Mouse (Mus musculus) left cerebral cortex, postnatal 14 days (tissue): ENCODE data around the gene Ttyh3. TPM values are rescaled to one million over a fixed set of nuclear protein-coding genes. Genes with fewer than 3 reads are reported as not detected.

ENCODE experiments used
- DNase-seq, 2 experiments: peaks; one replicate each; pipeline ENCODE4 v3.0.0; 2021 to 2022; ENCODE audit warnings: low spot score in 2 of 2, mixed read lengths in 1 of 2
- intact Hi-C: fragments of 180-260 bp; cut with DNase I; formaldehyde crosslinking; loops from one replicate; pipeline ENCODE4 v1.15.1; 2025
- total RNA-seq, 2 experiments: library from RNA; stranded (reverse); gene quantifications; 2 replicates each; pipeline ENCODE4 v1.2.3; 2021

The Ttyh3 gene
- total RNA-seq, 2 experiments from 2014 or later: 342 to 349 TPM

GRCm38 (mm10) chr5:140659607-140660272 lies 10.9 kb upstream of the Ttyh3 start:
- peak; percentile 72 to 94 for DNase-seq
- intact Hi-C loops: no loop called here

GRCm38 (mm10) chr5:140654096-140654845 lies 5.4 kb upstream of the Ttyh3 start:
- no peak for DNase-seq
- intact Hi-C loops: no loop called here

GRCm38 (mm10) chr5:140652587-140652986 lies 3.8 kb upstream of the Ttyh3 start:
- intact Hi-C loops: no loop called here
- no peak for DNase-seq

GRCm38 (mm10) chr5:140651231-140651630 lies 2.4 kb upstream of the Ttyh3 start:
- intact Hi-C loops: no loop called here
- DNase-seq: no peak

GRCm38 (mm10) chr5:140649881-140650414 lies 1.1 kb upstream of the Ttyh3 start:
- DNase-seq: no peak
- intact Hi-C loops: loop anchor here (2.0 kb wide), 1 partner anchor 55 kb away; the partner anchor contains the start of gene Brat1

- DNase-seq: peak; percentile 97 to 98
- intact Hi-C loops: loop anchor here (2.0 kb wide), 1 partner anchor 56 kb away; the partner anchor contains the start of gene Brat1
Measured at GRCm38 (mm10) chr5:140649101-140649667, 353 bp upstream of the Ttyh3 start.

- intact Hi-C loops: loop anchor here (2.0 kb wide), 1 partner anchor 57 kb away; the partner anchor contains the start of gene Brat1
- peak; percentile 60 to 69 for DNase-seq
Measured at GRCm38 (mm10) chr5:140647821-140648518, 861 bp downstream of the Ttyh3 start.

GRCm38 (mm10) chr5:140647031-140647760 lies 1.6 kb downstream of the Ttyh3 start:
- intact Hi-C loops: no loop called here
- DNase-seq: peak in 1 of 2 experiments; percentile 59

- no peak for DNase-seq
- intact Hi-C loops: no loop called here
Measured at GRCm38 (mm10) chr5:140646171-140646570, 2.7 kb downstream of the Ttyh3 start.

GRCm38 (mm10) chr5:140645454-140645853 lies 3.4 kb downstream of the Ttyh3 start:
- DNase-seq: no peak
- intact Hi-C loops: no loop called here

- intact Hi-C loops: no loop called here
- no peak for DNase-seq
Measured at GRCm38 (mm10) chr5:140644702-140645201, 4.1 kb downstream of the Ttyh3 start.

GRCm38 (mm10) chr5:140644263-140644662 lies 4.6 kb downstream of the Ttyh3 start:
- intact Hi-C loops: no loop called here
- no peak for DNase-seq

GRCm38 (mm10) chr5:140642076-140642475 lies 6.8 kb downstream of the Ttyh3 start:
- intact Hi-C loops: no loop called here
- no peak for DNase-seq

GRCm38 (mm10) chr5:140641254-140641928 lies 7.4 kb downstream of the Ttyh3 start:
- no peak for DNase-seq
- intact Hi-C loops: no loop called here

- intact Hi-C loops: no loop called here
- no peak for DNase-seq
Measured at GRCm38 (mm10) chr5:140640812-140641211, 8.0 kb downstream of the Ttyh3 start.

GRCm38 (mm10) chr5:140639871-140640270 lies 9.0 kb downstream of the Ttyh3 start:
- DNase-seq: no peak
- intact Hi-C loops: no loop called here

- DNase-seq: no peak
- intact Hi-C loops: no loop called here
Measured at GRCm38 (mm10) chr5:140639312-140639711, 9.5 kb downstream of the Ttyh3 start.

- intact Hi-C loops: no loop called here
Measured at GRCm38 (mm10) chr5:140638484-140638883, 10.3 kb downstream of the Ttyh3 start.

More at GRCm38 (mm10) chr5:140638484-140638883, 10.3 kb downstream of the Ttyh3 start:
- DNase-seq: no peak
